Mouse (Mus musculus) gastrocnemius, adult 18-20 months (tissue): ENCODE measurements at regions not wholly inside any gene's neighbourhood (a gene's known extent, or its start where the extent isn't known, plus 50 kb on each side); places are given as distances from the start of the nearest gene placed in this dataset.

ENCODE experiments used
- DNase-seq: peaks from one replicate; pipeline ENCODE4 v3.0.0; 2021; ENCODE audit warnings: low spot score

- no peak for DNase-seq
Measured at GRCm38 (mm10) chr10:117579210-117579609, 50.1 kb upstream of the Cpm start.

- no peak for DNase-seq
Measured at GRCm38 (mm10) chr10:117578696-117579146, 50.6 kb upstream of the Cpm start.

DNA sequence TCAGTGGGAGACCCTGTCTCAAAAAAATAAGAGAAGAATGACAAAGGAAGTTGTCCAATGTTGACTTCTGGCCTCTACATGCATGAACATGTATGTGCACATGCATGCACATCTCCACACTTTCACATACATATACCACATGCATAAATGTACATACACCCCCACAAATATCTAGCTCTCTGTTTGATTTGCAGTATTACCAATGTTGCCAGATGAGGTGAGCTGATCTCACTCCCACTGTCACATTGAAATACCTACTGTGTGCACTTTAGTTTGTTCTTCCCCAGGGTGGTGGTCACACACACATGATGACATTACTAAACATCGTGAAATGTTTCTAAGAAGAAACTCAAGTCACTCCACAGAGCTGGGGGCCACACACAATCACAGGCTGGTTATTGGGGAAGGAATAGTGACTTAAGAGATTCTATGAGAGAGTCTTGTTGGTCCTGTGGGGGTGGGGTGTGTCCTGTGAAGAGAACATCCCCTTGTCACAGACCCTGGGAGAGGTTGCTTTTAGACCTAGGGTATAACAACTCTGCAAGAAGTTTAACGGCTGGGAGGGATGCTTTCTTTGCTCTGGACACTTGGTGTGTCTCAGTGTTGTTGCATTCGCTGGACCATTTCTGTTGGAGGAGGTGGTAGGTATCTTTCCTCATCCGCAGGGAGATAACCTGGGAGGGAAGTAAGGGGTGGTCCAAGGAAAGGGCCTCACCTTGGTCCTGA is 51.2 kb upstream of the Cpm start:
- no peak for DNase-seq

DNA sequence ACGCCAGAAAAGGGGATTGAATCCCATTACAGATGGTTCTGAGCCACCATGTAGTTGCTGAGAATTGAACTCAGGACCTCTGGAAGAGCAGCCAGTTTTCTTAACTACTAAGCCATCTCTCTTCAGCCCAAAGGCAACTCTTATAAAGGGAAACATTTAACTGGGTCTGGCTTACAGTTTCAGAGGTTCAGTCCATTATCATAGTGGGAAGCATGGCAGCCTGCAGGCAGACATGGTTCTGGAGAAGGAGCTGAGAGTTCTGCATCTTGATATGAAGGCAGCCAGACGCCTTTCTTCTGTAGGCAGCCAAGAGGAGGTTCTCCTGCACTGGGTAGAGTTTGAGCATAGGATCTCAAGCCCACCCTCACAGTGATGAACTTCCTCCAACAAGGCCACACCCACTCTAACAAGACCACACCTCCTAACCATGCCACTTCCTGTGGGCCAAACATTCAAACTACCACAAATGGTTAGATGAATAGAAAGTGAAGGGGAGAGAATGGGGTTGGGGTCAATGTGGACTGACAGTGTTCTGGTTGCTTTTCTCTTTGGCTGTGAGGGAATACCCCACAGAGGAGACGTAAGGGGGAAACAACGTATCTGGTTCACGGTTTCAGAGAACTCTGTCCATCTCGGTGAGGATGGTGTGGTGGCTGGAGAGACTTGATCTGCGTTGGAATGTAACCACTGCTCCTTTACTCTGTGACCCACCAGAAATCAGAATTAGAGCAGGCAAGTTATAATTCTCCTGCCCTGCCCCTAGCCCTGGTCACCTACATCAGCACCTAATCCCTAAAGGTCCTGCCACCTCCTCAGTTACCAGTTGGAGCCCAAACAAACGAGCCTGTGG is 52.2 kb upstream of the Cpm start:
- DNase-seq, result no peak

GRCm38 (mm10) chr10:117576154-117576859 is 53.0 kb upstream of the Cpm start:
- DNase-seq, result no peak

- DNase-seq, result no peak
Measured at GRCm38 (mm10) chr10:117575404-117576153, 53.7 kb upstream of the Cpm start.

GRCm38 (mm10) chr10:117574915-117575314 is 54.4 kb upstream of the Cpm start:
- DNase-seq, result no peak

- no peak for DNase-seq
Measured at GRCm38 (mm10) chr10:117574056-117574727, 55.1 kb upstream of the Cpm start.

DNA sequence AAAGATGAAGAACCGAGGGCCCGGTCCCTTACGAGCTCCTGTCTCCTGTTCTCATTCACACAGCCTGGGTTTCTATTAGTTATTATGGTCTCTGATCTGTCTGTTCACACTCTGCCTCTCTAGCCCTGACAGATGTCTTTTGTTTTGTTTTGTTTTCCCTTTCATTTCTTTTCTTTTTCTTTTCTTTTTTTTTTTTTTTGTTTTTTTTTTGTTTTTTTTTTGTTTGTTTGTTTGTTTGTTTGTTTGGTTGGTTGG is 55.8 kb upstream of the Cpm start:
- no peak for DNase-seq

GRCm38 (mm10) chr10:117572746-117573595 is 56.3 kb upstream of the Cpm start:
- no peak for DNase-seq

GRCm38 (mm10) chr10:117571891-117572573 is 57.3 kb upstream of the Cpm start:
- DNase-seq, result peak; percentile 6

GRCm38 (mm10) chr10:117570971-117571861 is 58.1 kb upstream of the Cpm start:
- DNase-seq, result peak; percentile 6

DNA sequence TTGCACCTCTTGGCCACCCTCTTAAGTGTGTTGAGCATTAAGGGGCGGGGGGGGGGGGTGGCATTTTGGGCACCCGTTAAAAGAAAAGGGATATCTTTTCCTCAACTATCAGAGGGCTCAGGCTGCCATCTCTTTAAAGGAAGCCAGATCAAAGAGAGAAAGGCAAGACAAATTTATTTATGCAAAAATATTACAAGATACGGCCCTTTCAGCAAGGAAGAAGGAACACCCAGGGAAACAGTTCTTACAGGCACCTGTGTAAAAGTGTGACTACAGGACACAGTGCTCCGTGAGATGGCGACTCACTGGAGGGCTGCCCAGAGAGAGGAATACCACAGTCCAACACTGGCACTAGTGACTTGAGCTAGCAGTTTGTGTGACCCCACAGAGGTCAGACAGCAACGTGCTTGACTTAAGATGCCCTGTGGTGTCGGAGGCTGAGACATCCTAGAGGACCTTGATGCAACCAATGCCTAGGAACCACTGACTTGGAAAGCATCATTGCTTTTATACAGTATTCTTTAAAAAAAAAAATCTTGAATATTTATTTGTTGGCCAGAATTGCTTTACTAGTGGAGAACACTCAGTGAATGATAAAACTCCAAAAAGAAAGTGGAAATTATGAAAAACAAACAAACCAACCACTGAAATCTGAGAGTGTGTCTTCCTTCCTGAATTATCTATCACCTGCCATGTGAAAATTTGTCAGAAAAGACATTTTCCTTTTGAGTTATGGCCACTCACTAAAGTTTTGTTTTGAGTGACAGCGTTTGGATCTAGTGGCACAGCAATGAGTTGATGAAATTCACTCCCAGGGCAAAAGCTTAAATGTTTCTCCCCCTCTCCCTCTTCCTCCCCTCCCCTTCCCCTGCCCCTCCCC is 59.0 kb upstream of the Cpm start:
- DNase-seq, result no peak

- no peak for DNase-seq
Measured at GRCm38 (mm10) chr10:117569301-117570079, 59.8 kb upstream of the Cpm start.

DNA sequence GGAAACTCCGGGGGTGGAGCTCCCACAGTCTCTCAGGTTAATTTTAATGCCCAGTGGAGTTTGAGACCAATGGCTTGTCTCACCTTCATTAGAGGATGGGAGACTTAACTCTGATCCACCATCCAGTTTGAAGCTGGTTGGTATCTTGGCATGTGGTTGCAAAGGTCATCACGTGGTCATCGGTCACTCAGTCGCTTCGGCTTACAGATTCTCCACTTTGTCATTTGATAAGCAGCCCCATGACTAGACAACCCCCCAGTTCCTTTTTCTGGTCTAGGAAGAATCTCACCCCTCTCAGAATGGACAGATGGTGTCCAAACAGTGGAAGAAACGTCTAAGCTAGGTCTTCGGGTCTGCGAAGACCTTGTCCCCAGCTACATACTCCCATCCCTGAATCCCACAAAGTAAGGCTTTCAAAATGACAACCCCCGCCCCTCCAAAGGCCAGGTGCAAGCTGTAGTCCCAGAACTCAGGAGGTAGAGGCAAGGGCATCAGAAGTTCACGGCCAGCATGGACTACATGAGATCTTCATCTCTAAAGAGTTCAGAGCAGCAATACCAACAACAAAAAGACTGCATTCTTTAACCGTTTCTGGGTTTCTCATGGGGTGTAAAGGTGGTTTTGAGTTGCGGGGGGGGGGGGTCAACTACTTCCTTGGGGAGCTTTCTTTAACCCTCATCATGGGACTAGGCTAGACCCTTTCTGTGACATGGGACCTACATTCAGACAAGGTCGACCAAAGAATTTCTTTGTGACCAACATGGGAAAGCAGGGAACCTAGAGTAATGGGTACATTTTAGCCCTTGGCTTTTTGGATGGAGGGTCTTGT is 60.6 kb upstream of the Cpm start:
- no peak for DNase-seq

GRCm38 (mm10) chr10:117568138-117568387 is 61.2 kb upstream of the Cpm start:
- no peak for DNase-seq
